Comparison of ENCODE assay signal across 13 mouse cellular contexts in the genomic region with DNA sequence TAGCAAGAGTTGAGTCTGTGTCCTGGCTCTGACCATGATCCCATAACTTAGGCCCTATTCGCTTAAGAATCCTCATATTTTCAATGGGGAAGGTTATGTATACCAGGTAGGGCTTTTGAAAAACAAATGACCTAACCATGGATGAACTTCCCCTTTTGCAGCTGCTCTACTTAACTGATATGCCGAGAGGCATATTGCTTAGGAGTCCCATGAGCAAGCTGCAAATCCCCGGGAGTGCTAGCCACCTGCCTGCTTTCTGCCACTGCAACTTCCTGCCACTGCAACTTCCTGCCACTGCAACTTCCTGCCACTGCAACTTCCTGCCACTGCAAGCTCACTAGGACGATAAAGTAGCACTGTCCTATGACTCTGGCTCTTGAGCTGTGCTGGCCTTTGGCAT. TPM values are rescaled to one million over a fixed set of nuclear protein-coding genes. Genes with fewer than 3 reads are reported as not detected.
A peak's percentile ranks its signal among the peaks of the same experiment; 100 is the strongest.
DNase-seq lines count a peak whose midpoint lies in the region; ATAC-seq lines count a peak whose summit lies in the region.
"Had no signal": no experiment of that assay in that cellular context is flagged by ENCODE, and none has a peak within 500 bp of the region (broad histone marks: within the 10 kb centered on the region; RNA-seq: fewer than 3 reads in every experiment).

No protein-coding gene starts in this region.

- ATAC-seq in CD4-positive, CD25-positive, alpha-beta regulatory T cell, adult 4 months: peak; percentile 51
- peak; percentile 89 for ATAC-seq in megakaryocyte progenitor cell, adult 5-6 weeks (replicated peaks; ENCODE audit: poor library complexity)
- ATAC-seq: intestine, postnatal 0 days; midbrain, embryonic 16.5 days; Patski had no signal

- peak; percentile 70 for DNase-seq in T-cell, adult 2 months (ENCODE audit: low spot score)
- peak; percentile 44 for DNase-seq in thymus, postnatal 0 days (ENCODE audit: low spot score)
- DNase-seq in layer of hippocampus, adult 8-10 months (ENCODE audit: low spot score in 2 of 2): no peak
- DNase-seq in left cerebral cortex, adult 18-20 months (ENCODE audit: low spot score in 2 of 2): no peak
- no peak for DNase-seq in lung, adult 18-20 months
- DNase-seq in c-Kit-positive CD71-positive TER-119-positive erythroid progenitor cells, embryonic 14.5 days (ENCODE audit: low spot score): no peak
- DNase-seq: adrenal gland, adult 2 months; liver, embryonic 13.5 days had no signal

RNA-seq across cellular contexts. Expression of a gene that starts 24.6 kb away (rescaled TPM):
- 10 to 100 TPM; 28.7 to 37.3 TPM for polyA plus RNA-seq in CD4-positive, CD25-positive, alpha-beta regulatory T cell, adult 4 months (2017; shearing (Covaris generic))
- 10.4 and 11.1 TPM in 2 replicates for total RNA-seq in megakaryocyte progenitor cell, adult 5-6 weeks (2015)
- total RNA-seq in megakaryocyte progenitor cell, adult 5-6 weeks (2017): 6.5 and 11.2 TPM in 2 replicates
- 12.5 and 15.8 TPM in 2 replicates for polyA plus RNA-seq in thymus, postnatal 0 days (2015; fragmentation: Nextera tagmentation; extraction: Ambion mirVana)
- total RNA-seq in layer of hippocampus, adult 8-10 months (2022): 1 to 10 TPM; 4.0 to 5.8 (median 4.4) TPM
- 1 to 10 TPM; 3.5 to 3.9 TPM for total RNA-seq in left cerebral cortex, adult 18-20 months (2021)

Comparison
In these comparisons a context has a peak if more than half of its experiments do, and no peak if none do; other contexts are left out.
1. DNase-seq: peak in T-cell, adult 2 months (single experiment) and thymus, postnatal 0 days (single experiment); none in layer of hippocampus, adult 8-10 months (0 of 2), left cerebral cortex, adult 18-20 months (0 of 2), lung, adult 18-20 months (0 of 2) and c-Kit-positive CD71-positive TER-119-positive erythroid progenitor cells, embryonic 14.5 days (single experiment).